Mouse (Mus musculus): ENCODE measurements around the gene Tenm4. TPM values are rescaled to one million over a fixed set of nuclear protein-coding genes. Genes with fewer than 3 reads are reported as not detected.

The Tenm4 gene
- total and polyA plus RNA-seq, 3 experiments = 9.2 to 15.2 TPM; not detected in 1

GRCm38 (mm10) chr7:96343667-96344066, 172.6 kb downstream of the Tenm4 start:
- Histone ChIP-seq H3K79me2 (ENCODE audit: control insufficient read depth, insufficient read depth, low read length, poor library complexity) (no peaks in the 10 kb centered on the region), H3K27me3 (ENCODE audit: control insufficient read depth in 1 of 2, insufficient read depth in 2 of 2, low read length in 2 of 2) (no peaks in the 10 kb centered on the region), H3K4me1 (ENCODE audit: control insufficient read depth in 1 of 2, insufficient read depth in 2 of 2, low read length in 2 of 2) (no peaks in the 10 kb centered on the region), H3K9ac (ENCODE audit: control insufficient read depth, low read depth, low read length, poor library complexity, severe bottlenecking) (no peak overlapping the region), H3K27ac (ENCODE audit: control insufficient read depth, low read depth, low read length) (no peak overlapping the region), H3K4me3 (ENCODE audit: control insufficient read depth in 1 of 2, insufficient read depth in 1 of 2, low read depth in 2 of 2, low read length in 2 of 2) (no peak overlapping the region), H3K36me3 (ENCODE audit: control insufficient read depth in 1 of 2, insufficient read depth in 2 of 2, low read length in 2 of 2) (no peaks in the 10 kb centered on the region), H3K9me3 (replicated peaks; ENCODE audit: insufficient read depth, low read length) (no peaks in the 10 kb centered on the region)
- no peak for DNase-seq (ENCODE audit: low read depth, low spot score)
- TF ChIP-seq USF1 (IDR thresholded peaks at IDR 0.05; ENCODE audit: low read depth, low read length) (no peak), ZMIZ1 (IDR thresholded peaks at IDR 0.05; ENCODE audit: low read depth, low read length) (no peak), MYC (IDR thresholded peaks at IDR 0.05; ENCODE audit: low read depth, low read length) (no peak), ELF1 (IDR thresholded peaks at IDR 0.05; ENCODE audit: low read depth, low read length) (no peak), KAT2A (conservative IDR thresholded peaks at IDR 0.05; ENCODE audit: low read depth, low read length) (no peak), MYB (IDR thresholded peaks at IDR 0.05; ENCODE audit: low read depth, low read length) (no peak), HCFC1 (IDR thresholded peaks at IDR 0.05; ENCODE audit: low read depth, low read length) (no peak), ZNF384 (IDR thresholded peaks at IDR 0.05; ENCODE audit: low read depth, low read length) (no peak), RAD21 (IDR thresholded peaks at IDR 0.05; ENCODE audit: low read depth, low read length) (no peak), CHD1 (IDR thresholded peaks at IDR 0.05; ENCODE audit: low read depth, low read length) (no peak), BHLHE40 (IDR thresholded peaks at IDR 0.05; ENCODE audit: borderline replicate concordance, low read depth, low read length) (no peak)

GRCm38 (mm10) chr7:96352671-96353070, 181.6 kb downstream of the Tenm4 start:
- H3K36me3 ChIP-seq (ENCODE audit: control insufficient read depth in 1 of 2, insufficient read depth in 2 of 2, low read length in 2 of 2) = no peaks in the 10 kb centered on the region
- no peaks in the 10 kb centered on the region for H3K9me3 ChIP-seq (replicated peaks; ENCODE audit: insufficient read depth, low read length)
- no peaks in the 10 kb centered on the region for H3K79me2 ChIP-seq (ENCODE audit: control insufficient read depth, insufficient read depth, low read length, poor library complexity)
- H3K9ac ChIP-seq (ENCODE audit: control insufficient read depth, low read depth, low read length, poor library complexity, severe bottlenecking) = no peak overlapping the region
- H3K27me3 ChIP-seq (ENCODE audit: control insufficient read depth in 1 of 2, insufficient read depth in 2 of 2, low read length in 2 of 2) = no peaks in the 10 kb centered on the region
- no peak overlapping the region for H3K4me3 ChIP-seq (ENCODE audit: control insufficient read depth in 1 of 2, insufficient read depth in 1 of 2, low read depth in 2 of 2, low read length in 2 of 2)
- H3K27ac ChIP-seq (ENCODE audit: control insufficient read depth, low read depth, low read length) = no peak overlapping the region
- TF ChIP-seq TAL1 (IDR thresholded peaks at IDR 0.05; ENCODE audit: low read length) (no peak), GATA1 (IDR thresholded peaks at IDR 0.05; ENCODE audit: low read depth, low read length) (no peak), UBTF (IDR thresholded peaks at IDR 0.05; ENCODE audit: borderline replicate concordance, insufficient read depth, low read depth, low read length) (no peak), MXI1 (IDR thresholded peaks at IDR 0.05; ENCODE audit: low read depth, low read length) (no peak), CHD1 (IDR thresholded peaks at IDR 0.05; ENCODE audit: low read depth, low read length) (no peak), NELFE (IDR thresholded peaks at IDR 0.05; ENCODE audit: low read depth, low read length) (no peak), KAT2A (conservative IDR thresholded peaks at IDR 0.05; ENCODE audit: low read depth, low read length) (no peak), BHLHE40 (IDR thresholded peaks at IDR 0.05; ENCODE audit: borderline replicate concordance, low read depth, low read length) (no peak), MEF2A (IDR thresholded peaks at IDR 0.05; ENCODE audit: extremely low read depth, insufficient replicate concordance, low read depth, low read length, poor library complexity, severe bottlenecking) (no peak)
- no peaks in the 10 kb centered on the region for H3K4me1 ChIP-seq (ENCODE audit: control insufficient read depth in 1 of 2, insufficient read depth in 2 of 2, low read length in 2 of 2)
- DNase-seq (ENCODE audit: low read depth, low spot score) = no peak
